Mouse (Mus musculus) liver, embryonic 14.5 days (tissue): ENCODE data around the gene Ahcyl2.

Source experiments
- CTCF ChIP-seq: IDR thresholded peaks from 2 replicates; pipeline ENCODE4 v1.5.1; 2016; ENCODE audit warnings: antibody characterized with exemption, low read depth, control low read depth
- EP300 ChIP-seq: IDR thresholded peaks from 2 replicates; pipeline ENCODE4 v1.6.1; 2016; ENCODE audit warnings: antibody characterized with exemption, low read depth

- TF ChIP-seq CTCF (no peak), EP300 (no peak)
These were observed 6.3 kb downstream of the Ahcyl2 start for GRCm38 (mm10) chr6:29774161-29774560.
